Mouse (Mus musculus): ENCODE measurements around the gene Hist1h4i. TPM values are rescaled to one million over a fixed set of nuclear protein-coding genes. Genes with fewer than 3 reads are reported as not detected.
"Not testable (repeated sequence)": the region's sequence is repeated elsewhere in the genome, so short reads cannot be mapped to it uniquely, and the experiment has no call there.

Gene Hist1h4i
- polyA plus RNA-seq, 1 experiment from 2014 or later, result 9.9 TPM

- H3K4me2 ChIP-seq (replicated peaks; ENCODE audit: low read depth), result peak overlapping the region; percentile 70
- H3K27me3 ChIP-seq (replicated peaks; ENCODE audit: control insufficient read depth, insufficient read depth, low read length), result no peaks in the 10 kb centered on the region
- peak overlapping the region; percentile 57; the same call in 1 of the 2 replicates for H3K27ac ChIP-seq (ENCODE audit: low read depth, low read length)
- 0 out of 2 replicates have a peak, but pooled peaks cover 5% of the 10 kb centered on the region for H3K4me1 ChIP-seq (replicated peaks; ENCODE audit: control insufficient read depth, insufficient read depth, low read length)
- under 1% methylated on average over 10 of the region's 14 CpGs for WGBS
- no peaks in the 10 kb centered on the region for H3K9me3 ChIP-seq (ENCODE audit: control insufficient read depth)
- ATAC-seq, result peak; percentile 7; the same call in 1 of the 2 replicates
- peak overlapping the region; percentile 29 for H3K4me3 ChIP-seq (ENCODE audit: low read depth, low read length)
- H3K9ac ChIP-seq (ENCODE audit: low read depth, low read length), result peak overlapping the region; percentile 37; the same call in 1 of the 2 replicates
- no peaks in the 10 kb centered on the region for H3K36me3 ChIP-seq (ENCODE audit: control insufficient read depth, insufficient read depth)
- TF ChIP-seq CTCF (IDR thresholded peaks at IDR 0.05; ENCODE audit: low read depth), result peak; percentile 78
Observed at GRCm38 (mm10) chr13:22043503-22044431, 2.6 kb upstream of the Hist1h4i start.

GRCm38 (mm10) chr13:22042568-22043502 is 1.7 kb upstream of the Hist1h4i start, which contains the start of the genes Hist1h2ag and Hist1h2bj:
Hist1h2ag (minus strand) TSS chr13:22042944.
Hist1h2bj (plus strand) TSS chr13:22043214.
- peak within 1 kb of the TSS; percentile 81 for H3K27ac ChIP-seq (ENCODE audit: low read depth, low read length)
- H3K9me3 ChIP-seq (ENCODE audit: control insufficient read depth); H3K36me3 ChIP-seq (ENCODE audit: control insufficient read depth, insufficient read depth); H3K27me3 ChIP-seq (replicated peaks; ENCODE audit: control insufficient read depth, insufficient read depth, low read length); H3K4me1 ChIP-seq (replicated peaks; ENCODE audit: control insufficient read depth, insufficient read depth, low read length): not testable (repeated sequence)
- peak within 1 kb of the TSS; percentile 37; the same call in 1 of the 2 replicates for H3K9ac ChIP-seq (ENCODE audit: low read depth, low read length)
- under 1% methylated on average over 39 of the region's 80 CpGs for WGBS
- H3K4me2 ChIP-seq (replicated peaks; ENCODE audit: low read depth), result peak within 1 kb of the TSS; percentile 70
- H3K4me3 ChIP-seq (ENCODE audit: low read depth, low read length), result peak within 1 kb of the TSS; percentile 29
- peak; percentile 91 for ATAC-seq

- Histone ChIP-seq H3K4me2 (replicated peaks; ENCODE audit: low read depth) (peak overlapping the region; percentile 70), H3K27me3 (replicated peaks; ENCODE audit: control insufficient read depth, insufficient read depth, low read length) (no peaks in the 10 kb centered on the region), H3K27ac (ENCODE audit: low read depth, low read length) (peak overlapping the region; percentile 81), H3K9ac (ENCODE audit: low read depth, low read length) (no peak overlapping the region), H3K4me3 (ENCODE audit: low read depth, low read length) (peak overlapping the region; percentile 26), H3K4me1 (replicated peaks; ENCODE audit: control insufficient read depth, insufficient read depth, low read length) (0 out of 2 replicates have a peak, but pooled peaks cover 5% of the 10 kb centered on the region), H3K9me3 (ENCODE audit: control insufficient read depth) (no peaks in the 10 kb centered on the region), H3K36me3 (ENCODE audit: control insufficient read depth, insufficient read depth) (no peaks in the 10 kb centered on the region)
- 3% methylated on average over 13 of the region's 13 CpGs for WGBS
- no peak for ATAC-seq
- no peak for TF ChIP-seq CTCF (IDR thresholded peaks at IDR 0.05; ENCODE audit: low read depth)
Observed at GRCm38 (mm10) chr13:22041651-22042567, 747 bp upstream of the Hist1h4i start.

GRCm38 (mm10) chr13:22040464-22041141 is 559 bp downstream of the Hist1h4i start:
- no peaks in the 10 kb centered on the region for H3K9me3 ChIP-seq (ENCODE audit: control insufficient read depth)
- H3K4me1 ChIP-seq (replicated peaks; ENCODE audit: control insufficient read depth, insufficient read depth, low read length), result 0 out of 2 replicates have a peak, but pooled peaks cover 5% of the 10 kb centered on the region
- no peaks in the 10 kb centered on the region for H3K36me3 ChIP-seq (ENCODE audit: control insufficient read depth, insufficient read depth)
- no peaks in the 10 kb centered on the region for H3K27me3 ChIP-seq (replicated peaks; ENCODE audit: control insufficient read depth, insufficient read depth, low read length)
- H3K9ac ChIP-seq (ENCODE audit: low read depth, low read length), result 0 out of 2 replicates have a peak overlapping the region, but pooled peaks have one; percentile 22
- WGBS, result under 1% methylated on average over 19 of the region's 24 CpGs
- ATAC-seq, result no peak; the same call in 1 of the 2 replicates
- H3K4me2 ChIP-seq (replicated peaks; ENCODE audit: low read depth), result peak overlapping the region; percentile 70
- H3K27ac ChIP-seq (ENCODE audit: low read depth, low read length), result peak overlapping the region; percentile 57
- no peak for TF ChIP-seq CTCF (IDR thresholded peaks at IDR 0.05; ENCODE audit: low read depth)
- H3K4me3 ChIP-seq (ENCODE audit: low read depth, low read length), result peak overlapping the region; percentile 39
